Mouse (Mus musculus) cerebellum, adult 2 months (tissue): ENCODE data around the gene Esp6.
"Not testable (repeated sequence)": the region's sequence is repeated elsewhere in the genome, so short reads cannot be mapped to it uniquely, and the experiment has no call there.

ENCODE experiments used
- CTCF ChIP-seq: fragments of 200-500 bp; IDR thresholded peaks from 2 replicates; pipeline ENCODE4 v1.5.1; 2011; ENCODE audit warnings: low read depth, mild to moderate bottlenecking, control low read depth, low read length, moderate library complexity, borderline replicate concordance; ENCODE audit not compliant: insufficient read depth
- POLR2A ChIP-seq: fragments of 200-500 bp; IDR thresholded peaks from 2 replicates; pipeline ENCODE4 v1.6.1; 2011; ENCODE audit warnings: low read length, control low read depth, borderline replicate concordance; ENCODE audit not compliant: insufficient read depth

DNA sequence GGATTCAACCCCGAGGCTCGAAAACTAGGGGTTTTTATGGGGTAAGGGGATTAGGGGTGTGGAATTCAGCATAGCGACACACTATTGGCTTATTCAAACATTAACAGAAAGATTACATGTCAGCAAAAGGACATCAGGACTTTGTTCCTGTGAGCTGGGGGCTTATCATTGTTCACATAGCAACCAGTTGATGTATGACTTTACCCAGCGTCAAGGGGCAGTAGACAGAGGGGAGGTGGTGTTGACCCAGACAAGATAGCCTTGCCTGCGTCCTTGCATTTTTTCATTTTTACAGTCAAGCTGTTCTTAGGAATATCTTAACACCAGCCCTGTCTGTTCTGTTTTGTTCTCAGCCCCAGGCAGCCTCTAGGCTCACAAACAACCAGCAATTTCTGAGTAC, 14.3 kb upstream of the Esp6 start:
- TF ChIP-seq CTCF, POLR2A: not testable (repeated sequence)
